Mouse (Mus musculus): ENCODE data around the gene Enpp1. TPM values are rescaled to one million over a fixed set of nuclear protein-coding genes. Genes with fewer than 3 reads are reported as not detected.
"Not testable (repeated sequence)": the region's sequence is repeated elsewhere in the genome, so short reads cannot be mapped to it uniquely, and the experiment has no call there.

Gene Enpp1
- total RNA-seq, 2 experiments from 2014 or later = 1.6 to 5.9 TPM

DNA sequence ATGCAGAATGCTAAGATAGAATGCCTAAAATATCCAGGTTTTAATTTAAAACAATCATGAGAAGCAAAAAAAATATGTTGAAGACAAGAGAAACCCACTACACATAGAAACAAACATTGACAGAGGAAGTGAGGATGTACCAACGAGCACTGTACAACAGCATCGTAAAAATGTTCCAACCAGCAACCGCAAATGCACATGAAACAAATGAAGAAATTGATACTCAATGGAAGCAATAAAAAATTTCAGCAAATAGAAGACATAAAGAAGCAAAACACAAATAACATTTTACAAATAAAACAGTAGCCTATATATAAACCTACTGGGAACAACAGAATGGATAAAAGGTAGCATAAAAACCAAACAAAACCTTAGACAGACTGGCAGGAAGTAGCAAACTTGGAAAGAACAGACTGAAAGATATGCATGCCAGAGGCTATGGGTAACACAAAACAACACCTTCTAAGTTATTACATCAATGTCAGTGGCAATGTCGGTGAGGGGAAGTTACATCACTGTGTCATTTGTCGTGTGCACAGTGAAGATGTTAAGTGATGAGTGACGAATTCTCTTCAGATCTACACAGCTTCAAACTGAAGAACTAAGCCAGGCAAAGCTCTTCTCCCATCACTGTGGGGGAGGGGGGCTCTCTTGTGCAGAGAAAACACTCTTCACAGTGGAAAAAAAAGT is 71.6 kb downstream of the Enpp1 start:
- ATAC-seq (replicated peaks; ENCODE audit: poor library complexity) = peak; percentile 25; the same call in 1 of the 2 replicates

DNA sequence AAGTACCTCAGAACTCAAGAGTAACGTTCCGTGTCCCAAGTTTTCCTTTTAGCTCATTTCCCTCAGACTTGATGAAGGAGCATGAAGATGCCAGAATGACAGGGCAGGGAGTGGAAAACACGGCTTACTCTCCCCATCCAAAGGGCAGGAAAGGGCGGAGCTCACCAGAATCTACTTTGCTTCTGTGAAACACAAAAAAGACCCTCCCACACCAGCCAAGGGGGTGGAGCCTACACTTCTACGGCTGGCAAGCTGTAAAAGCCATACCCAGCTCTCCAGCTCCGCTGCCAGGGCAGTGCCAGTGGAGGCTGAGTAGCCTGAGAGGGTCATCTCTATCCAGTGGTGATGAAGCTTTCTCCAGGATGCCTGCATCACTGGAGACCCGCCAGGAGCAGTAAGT is 72.4 kb downstream of the Enpp1 start:
- no peak for ATAC-seq (replicated peaks; ENCODE audit: poor library complexity)

DNA sequence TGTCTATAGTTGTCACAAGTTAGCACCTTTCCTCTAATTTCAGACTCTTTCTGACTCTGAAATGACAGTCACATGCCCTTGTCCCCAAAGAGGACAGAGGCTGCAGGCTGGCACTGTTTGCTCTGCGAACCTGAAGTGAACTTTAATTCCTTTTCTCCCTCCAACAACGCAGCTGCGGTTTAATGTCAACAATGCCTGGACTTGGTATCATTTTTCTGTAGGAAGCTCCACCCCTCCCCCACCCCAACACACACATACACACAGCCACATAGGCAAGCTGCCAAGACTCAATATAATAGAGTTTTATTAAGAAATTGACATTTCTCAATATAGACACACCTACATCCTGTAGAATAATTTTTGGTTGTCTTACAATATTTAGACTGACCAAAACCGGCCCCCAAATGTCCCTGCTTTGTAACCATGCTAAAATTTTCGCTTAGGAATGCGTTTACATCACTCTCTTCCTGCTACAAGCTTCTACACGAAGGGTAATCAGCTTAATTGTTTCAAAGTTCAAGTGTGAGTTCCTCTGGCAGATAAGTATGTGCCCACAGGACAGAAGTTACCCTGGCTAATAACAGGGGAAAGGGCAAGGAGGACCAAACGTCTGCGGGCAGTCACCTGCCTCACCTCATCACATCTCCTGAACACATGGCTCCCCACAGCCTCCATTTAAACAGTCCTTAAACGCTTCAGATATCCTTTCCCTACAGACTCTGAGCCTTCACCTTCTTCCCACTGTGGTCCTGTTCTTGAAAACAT is 73.5 kb downstream of the Enpp1 start:
- no peak for ATAC-seq (replicated peaks; ENCODE audit: poor library complexity)

DNA sequence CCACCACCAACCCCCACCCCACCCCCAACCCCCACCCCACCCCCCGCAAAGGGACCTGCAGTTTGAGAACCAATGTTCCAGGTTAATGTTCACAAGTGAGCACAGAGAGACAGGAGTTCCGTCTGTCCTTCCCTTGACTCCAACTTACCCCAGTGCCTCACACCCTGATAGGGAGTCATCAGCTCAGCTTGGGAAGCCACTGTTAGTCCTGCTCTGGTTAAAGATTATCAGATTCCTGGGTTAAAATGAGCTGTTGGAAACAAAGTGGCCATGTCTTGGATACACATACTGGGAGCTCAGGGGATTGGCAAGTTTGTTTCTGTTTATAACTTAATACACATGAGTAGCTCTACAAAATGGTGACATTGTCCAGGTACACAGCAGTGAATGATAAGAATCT is 75.0 kb downstream of the Enpp1 start:
- ATAC-seq (replicated peaks; ENCODE audit: poor library complexity) = no peak

DNA sequence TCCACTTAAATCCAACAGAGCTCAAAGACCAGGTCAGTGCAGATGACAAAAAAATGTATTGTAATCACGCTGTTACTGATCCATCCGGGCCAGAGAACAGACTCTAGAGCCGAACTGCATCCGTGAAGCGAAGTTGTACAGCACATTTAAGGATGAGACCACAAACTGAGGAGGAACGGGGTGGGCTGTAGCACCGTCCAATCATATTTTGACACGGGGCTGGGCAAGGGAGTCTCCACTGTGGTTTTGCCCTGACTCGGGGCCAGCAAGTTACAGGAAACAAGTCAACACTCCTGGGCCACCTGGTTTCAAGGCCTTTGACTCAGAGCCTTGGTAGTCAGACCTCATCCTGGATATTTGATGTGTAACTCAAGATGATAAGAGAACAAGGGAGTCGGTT is 76.1 kb downstream of the Enpp1 start:
- ATAC-seq (replicated peaks; ENCODE audit: poor library complexity) = peak; percentile 49

DNA sequence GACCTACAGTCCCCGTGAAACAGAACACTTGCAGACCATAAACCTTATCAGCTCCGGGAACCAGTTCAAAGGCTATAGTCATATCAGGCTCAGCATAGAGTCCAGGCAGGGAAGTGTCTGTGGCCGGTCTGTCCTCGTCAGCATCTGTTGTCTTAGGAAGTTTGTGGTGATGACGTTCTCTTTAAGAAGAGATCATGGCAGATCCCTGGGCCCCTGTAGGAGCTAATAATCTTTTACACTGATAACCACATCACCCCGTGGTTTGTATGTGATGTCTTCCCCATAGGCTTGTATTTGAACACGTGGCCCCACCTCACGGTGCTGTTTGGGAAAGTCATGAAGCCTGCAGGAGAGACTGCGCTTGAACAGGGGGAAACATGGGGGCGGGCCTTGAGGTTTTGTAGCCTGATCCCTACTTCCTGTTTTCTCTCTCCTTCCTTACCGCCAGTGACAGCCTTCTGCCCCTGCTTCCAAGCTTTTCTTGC is 76.6 kb downstream of the Enpp1 start:
- peak; percentile 66 for ATAC-seq (replicated peaks; ENCODE audit: poor library complexity)

DNA sequence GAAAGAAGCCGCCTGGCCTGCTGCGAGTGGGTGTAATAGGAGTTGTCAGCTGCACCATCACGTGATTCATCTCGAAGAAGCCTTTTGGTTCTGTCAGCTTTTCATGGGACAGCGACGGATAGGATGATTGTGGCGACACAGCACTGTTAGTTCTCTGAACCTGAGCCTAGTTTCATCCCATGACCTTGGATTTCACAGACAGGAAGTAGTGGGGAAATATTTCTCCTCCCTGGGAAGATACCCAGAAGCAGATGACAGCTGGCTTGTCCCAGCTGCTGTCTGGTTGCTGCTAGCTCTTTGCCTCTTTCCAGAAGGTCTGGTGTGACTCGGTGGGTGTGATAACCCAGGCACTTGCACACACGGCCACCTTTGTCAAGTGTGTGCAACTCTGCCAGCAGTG is 77.7 kb downstream of the Enpp1 start:
- peak; percentile 29 for ATAC-seq (replicated peaks; ENCODE audit: poor library complexity)

DNA sequence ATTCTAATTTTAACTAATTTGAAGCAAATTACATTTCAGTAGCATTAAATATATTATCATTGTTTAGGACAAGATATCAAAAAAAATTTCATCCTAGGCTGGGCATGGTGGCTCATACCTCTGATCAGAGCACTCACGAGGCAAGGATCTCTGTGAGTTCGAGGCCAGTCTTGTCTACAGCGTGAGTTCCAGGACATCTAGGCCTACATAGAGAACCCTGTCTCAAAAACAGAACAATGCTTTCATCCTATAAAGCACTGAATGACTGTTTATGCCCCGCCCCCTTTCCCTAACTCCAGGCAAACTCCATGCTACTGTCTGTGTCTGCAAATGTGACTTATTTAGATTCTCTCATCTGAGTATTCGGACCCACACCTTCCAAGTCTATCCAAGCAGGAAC is 80.8 kb downstream of the Enpp1 start:
- no peak for ATAC-seq (replicated peaks; ENCODE audit: poor library complexity)

DNA sequence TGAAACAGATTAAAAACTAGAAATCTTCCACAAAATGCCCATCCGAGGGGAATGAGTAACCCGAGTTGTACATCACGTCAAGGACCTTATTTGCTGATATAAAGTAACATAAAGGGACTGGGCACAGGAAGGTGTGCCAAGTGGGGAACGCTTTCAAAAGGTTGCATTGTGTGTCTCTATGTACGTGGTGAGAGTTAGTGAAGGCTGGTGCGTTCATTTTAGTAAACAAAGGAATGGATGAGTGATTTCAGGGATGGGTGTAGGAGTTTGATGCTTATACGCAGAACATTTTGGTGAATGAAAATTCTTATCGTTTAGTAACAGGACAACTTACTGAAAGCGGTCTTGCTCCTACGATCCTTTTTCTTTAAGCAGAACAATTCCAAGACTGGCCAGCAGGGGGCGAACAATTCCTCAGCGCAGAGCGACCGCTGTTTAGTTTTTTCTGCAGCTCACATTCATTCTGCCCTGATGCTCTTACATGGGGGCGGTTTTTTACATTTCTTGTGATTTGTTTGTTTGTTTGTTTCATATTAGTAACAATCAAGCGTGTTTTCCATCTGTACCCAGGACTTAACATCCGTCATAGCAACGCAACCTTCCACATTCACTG is 81.4 kb downstream of the Enpp1 start:
- peak; percentile 53 for ATAC-seq (replicated peaks; ENCODE audit: poor library complexity)

DNA sequence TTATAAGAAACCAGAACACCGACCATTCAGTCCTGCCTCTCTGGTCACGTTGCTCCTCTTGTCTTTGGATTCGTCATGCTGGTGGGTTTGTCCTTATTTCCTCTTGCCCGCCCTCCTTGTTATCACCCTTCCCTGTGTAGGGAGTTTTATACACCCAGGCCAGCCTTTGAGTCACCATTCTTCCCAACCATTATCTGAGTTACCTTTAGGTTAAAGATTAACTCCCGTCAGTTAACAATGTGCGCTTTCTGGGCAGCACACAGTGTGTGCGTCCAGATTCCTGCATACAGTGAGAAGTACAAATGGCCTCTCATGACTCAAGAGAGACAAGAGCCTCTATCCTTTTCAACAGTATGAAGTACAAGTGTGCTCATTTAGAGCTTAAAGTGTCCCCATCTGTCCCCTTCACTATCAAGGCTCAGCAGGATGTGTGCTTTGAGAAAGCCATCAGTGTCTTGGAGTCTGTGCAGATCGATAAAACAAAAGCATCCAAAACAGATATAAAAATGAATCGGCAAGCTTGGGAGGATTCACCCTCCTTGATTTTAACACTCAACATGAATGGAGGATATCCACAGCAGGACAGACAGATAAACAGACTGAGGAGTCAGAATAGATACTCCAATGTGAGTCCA is 82.8 kb downstream of the Enpp1 start:
- ATAC-seq (replicated peaks; ENCODE audit: poor library complexity) = peak; percentile 44

DNA sequence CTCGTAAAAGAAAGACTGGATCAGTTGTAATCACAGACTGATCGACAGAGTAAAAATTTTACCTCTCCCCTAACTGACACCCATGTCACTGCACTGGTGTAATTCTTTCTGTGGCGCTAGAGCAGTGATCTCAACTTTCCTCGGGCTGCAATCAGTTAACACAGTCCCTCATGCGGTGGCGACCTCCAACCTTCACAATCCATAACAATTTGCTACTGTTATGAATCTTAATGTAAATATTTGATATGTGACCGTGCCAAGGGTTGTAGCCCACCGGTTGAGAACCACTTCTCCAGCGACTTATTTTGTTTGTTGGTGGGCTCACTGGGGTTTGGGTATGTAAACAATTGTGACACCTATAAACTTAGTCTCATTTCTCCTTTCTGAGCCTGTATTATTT is 83.5 kb downstream of the Enpp1 start:
- no peak for ATAC-seq (replicated peaks; ENCODE audit: poor library complexity)

DNA sequence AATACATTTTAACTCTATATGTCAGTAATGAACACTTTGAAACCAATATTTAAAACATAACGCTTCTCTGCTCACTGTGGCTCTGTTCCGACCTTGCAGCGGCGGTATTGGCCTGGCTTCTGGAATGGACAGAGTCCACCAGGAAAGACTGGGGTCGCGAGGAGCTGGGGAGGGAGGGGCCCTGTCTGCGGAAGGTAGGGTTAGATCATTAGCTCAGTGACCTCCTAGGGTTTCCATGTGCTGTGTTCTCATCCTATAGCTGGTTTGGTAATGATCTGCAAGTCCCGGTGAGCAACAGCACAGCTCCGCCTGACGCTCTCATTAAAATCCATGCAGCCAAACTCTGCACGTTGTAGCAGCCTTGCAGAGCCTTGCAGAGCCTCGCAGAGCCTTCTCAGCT is 84.7 kb downstream of the Enpp1 start:
- no peak for ATAC-seq (replicated peaks; ENCODE audit: poor library complexity)

DNA sequence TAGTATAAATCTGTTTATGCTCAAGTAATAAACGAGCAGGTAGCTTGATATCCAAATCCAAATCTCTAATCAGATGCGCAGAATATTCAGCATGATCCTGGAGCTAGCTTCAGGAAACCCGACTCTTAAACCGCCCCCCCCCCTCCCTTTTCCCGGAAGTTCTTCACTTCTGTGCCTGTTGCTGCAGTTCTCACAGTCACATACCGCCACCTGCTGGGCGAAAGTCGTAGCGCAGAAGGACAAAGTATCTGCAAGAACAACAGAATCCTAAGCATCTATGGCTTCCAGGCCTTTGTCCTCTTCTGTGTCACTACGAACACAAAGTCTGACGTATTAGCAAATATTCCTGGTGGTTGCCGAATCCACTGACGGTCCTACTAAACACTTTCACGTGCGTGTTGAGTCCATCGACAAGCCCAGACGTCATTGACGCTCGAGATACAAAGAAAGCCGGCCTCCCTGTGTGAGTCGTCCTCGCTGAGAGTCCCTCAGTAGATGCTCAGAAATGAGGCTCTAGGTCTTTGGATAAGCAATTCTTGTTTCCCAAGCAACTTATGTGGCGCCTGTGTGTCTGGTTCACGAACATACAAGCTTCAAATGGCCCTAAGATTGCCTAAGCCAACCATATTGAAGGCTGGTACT is 86.8 kb downstream of the Enpp1 start:
- peak; percentile 65 for ATAC-seq (replicated peaks; ENCODE audit: poor library complexity)

DNA sequence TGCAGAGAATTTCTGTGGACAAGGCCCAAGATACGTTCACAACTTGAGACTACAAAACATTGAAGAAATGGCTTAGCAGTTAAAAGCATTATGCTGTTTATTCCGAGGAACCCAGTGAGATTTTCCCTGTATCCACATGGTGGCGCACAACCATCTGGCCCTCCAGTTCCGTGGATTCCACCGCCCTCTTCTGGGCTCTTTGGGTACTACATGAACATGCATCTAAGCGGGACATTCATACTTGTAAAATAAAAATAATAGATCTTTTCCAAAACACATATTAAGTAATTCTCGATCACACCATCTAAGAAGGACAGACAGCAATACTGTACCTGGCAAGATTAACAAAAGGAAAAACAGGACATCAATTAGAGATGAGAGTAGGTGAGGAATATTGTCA is 89.4 kb downstream of the Enpp1 start:
- peak; percentile 93 for ATAC-seq (replicated peaks; ENCODE audit: poor library complexity)

DNA sequence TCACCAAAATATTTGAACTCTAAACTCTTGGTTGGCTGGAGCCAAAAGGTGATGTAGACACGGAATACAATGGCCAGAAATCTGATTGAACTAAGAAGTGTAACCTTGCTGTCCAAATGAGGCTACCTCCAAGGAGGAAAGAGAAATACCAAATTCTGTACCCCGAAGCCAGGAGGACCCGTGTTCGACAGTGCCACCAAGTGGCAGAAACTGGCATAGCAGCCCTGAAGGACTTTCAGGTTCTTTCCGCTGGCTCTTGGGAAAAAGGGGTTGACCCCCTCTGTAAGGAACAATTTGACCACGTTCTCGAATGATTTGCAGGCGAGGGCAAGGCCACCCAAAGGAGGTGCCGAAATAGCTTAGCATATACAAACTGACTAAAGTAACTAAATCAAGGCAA is 90.4 kb downstream of the Enpp1 start:
- ATAC-seq (replicated peaks; ENCODE audit: poor library complexity) = peak; percentile 70

DNA sequence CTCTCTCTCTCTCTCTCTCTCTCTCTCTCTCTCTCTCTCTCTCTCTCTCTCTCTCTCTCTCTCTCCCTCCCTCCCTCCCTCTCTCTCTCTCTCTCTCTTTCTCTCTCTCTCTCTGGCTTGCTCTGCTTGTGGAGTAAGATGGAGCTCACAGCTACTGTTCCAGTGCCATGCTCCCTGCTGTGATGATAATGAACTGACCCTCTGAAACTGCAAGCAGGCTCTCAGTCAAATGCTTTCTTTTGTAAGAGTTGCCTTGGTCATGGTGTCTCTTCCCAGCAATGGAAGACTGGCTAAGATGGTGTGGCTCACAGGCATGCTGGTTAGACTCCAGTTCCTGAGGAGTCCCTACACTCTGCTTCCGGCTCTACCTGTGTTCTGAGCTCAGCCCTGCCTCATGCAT is 95.4 kb downstream of the Enpp1 start:
- ATAC-seq (replicated peaks; ENCODE audit: poor library complexity) = not testable (repeated sequence)

DNA sequence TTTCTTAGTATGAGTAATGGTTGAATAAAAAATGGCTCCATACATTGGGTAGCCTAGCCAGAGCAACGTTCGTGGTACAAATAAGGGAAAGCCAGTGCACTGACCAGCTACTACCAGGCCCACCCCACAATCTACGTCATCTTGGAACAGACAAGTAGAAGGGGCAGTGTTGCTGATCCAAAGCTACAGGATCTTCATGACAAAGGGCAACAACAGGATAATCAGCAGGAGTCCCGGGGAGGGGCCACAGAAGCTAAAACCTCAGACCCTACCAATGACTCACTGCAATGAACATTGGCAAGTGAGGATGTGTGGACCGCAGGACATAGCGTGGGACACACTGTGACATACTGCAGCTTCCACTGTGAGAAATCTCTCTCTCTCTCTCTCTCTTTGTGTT is 96.2 kb downstream of the Enpp1 start:
- no peak for ATAC-seq (replicated peaks; ENCODE audit: poor library complexity)

DNA sequence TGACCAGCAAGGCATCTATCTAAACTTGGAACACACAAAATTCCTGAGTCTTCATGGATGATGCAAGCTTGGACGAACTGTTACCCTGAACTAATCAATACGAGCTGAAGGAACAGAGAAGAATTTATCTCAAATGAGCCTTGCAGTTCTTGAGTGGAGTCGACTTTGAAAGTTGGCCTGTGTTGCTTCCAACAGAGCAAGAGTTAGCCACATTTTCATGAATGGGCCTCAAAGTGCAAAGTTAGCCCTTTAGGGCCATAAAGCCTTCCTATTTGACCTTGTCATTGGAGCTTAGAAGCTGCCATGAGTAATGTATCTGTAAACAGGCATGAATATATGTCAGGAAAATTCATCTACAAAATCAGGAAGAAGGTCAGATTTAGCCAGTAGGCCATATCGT is 97.2 kb downstream of the Enpp1 start:
- ATAC-seq (replicated peaks; ENCODE audit: poor library complexity) = no peak

DNA sequence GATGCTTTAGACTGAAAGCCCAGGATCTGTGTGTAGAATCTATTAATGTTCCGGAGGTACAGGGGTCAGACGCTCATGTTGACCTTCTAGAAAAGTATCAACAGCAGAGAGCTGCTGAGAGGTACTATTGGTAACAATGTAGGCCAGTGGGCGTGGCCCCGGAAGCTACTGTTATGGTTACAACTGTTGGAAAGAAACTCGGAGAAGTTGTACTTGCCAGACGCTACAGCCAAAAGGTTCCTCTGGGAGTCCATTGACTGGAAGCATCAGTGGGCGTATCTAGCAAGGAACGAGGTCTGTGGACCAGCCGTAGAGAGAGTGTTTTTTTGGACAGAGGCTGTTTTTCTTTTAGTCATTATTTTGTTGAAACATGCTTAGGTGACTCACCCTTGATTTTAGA is 102.2 kb downstream of the Enpp1 start:
- ATAC-seq (replicated peaks; ENCODE audit: poor library complexity) = no peak

DNA sequence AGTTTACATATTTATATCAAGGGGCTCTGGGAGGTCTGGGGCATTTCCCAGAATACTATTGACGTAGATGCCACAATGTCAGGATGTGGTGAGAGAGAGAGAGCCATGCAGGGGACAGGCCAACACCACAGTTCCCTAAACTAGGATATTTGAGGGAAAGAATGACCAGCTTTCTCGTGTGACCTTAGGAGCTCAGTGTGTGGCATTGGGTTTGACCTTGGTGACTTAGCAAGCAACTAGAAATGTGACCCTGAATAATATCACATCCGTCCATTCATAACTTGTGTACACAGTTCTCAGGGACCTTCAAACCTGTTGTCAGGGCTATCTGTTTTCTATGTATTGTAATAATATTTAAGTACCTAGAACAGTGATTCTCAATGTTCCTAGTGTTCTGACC is 102.8 kb downstream of the Enpp1 start:
- no peak for ATAC-seq (replicated peaks; ENCODE audit: poor library complexity)

DNA sequence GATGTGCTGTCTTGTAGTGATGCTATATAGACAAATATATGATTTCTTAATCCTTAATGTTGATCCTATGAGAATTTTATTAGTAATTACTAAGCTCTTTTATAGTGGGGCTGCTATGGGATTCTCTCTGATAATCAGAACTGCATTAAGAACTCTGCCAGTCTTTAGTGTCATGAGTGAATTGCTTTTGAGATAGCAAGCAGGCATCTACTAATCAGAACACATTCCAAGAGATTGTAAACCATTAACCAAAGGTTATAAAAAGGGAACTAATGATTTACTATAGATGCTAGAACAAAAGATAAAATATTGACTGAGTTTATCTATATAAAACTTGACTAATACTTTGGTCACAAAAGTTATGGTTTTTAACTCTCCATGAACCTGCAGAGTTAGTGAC is 108.2 kb downstream of the Enpp1 start:
- no peak for ATAC-seq (replicated peaks; ENCODE audit: poor library complexity)

Data from megakaryocyte progenitor cell, adult 5-6 weeks (primary cell).